Mouse (Mus musculus): ENCODE measurements at regions not wholly inside any gene's neighbourhood (a gene's known extent, or its start where the extent isn't known, plus 50 kb on each side); places are given as distances from the start of the nearest gene placed in this dataset.

DNA sequence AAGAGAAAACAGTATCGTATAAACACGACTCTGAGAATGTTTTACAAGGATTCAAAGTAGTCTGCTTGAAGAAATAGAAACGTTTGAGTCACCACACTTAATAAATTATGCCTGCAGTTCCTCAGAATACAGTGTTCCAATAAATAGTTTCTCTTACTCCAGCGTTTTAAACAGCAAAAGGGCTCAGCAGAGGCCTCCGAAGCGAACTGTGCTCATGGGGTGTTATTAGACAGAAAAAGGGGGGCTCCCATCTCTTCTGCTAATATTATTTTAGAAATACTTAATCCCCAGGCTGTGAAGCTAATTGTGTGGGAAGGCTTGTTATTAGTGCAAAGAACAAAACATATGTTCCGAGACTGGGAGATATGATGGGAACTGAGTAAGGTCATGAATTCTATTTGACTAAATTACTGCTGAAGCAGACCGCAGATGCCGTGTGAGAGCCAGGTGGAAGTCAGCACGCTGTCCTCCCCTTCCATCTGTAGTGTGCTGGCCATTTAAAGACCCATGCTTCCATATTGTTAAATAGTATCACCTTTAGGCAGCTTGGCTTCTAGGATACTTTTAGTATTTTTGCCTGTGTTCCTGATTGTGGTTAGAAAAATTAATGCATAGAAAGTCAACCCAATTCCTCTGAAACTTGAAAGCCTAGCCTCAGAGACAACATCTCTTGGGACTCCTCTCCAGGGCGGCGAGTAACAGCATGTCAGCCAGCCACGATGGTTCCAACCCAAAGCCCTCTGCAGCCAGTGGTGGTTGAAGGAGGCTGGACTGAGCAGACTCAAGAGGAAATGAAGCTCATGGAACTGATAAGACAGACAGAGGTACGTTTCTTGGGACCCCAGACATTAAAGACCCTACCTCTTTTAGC is 309.4 kb upstream of the Mpped2 start:
- H3K36me3 ChIP-seq (ENCODE audit: control insufficient read depth, insufficient read depth, low read length, poor library complexity, severe bottlenecking): no peaks in the 10 kb centered on the region
- no peaks in the 10 kb centered on the region for H3K4me1 ChIP-seq (ENCODE audit: control insufficient read depth, insufficient read depth, low read length)
- no peaks in the 10 kb centered on the region; the same call in 1 of the 2 replicates for H3K27me3 ChIP-seq (ENCODE audit: control insufficient read depth, insufficient read depth, low read length, poor library complexity, severe bottlenecking)
- H3K4me3 ChIP-seq (ENCODE audit: low read depth, low read length): no peak overlapping the region
- TF ChIP-seq CTCF (IDR thresholded peaks at IDR 0.05; ENCODE audit: low read depth, low read length): no peak
- no peak for TF ChIP-seq POLR2A (IDR thresholded peaks at IDR 0.05; ENCODE audit: insufficient read depth, low read length)
- TF ChIP-seq EP300 (IDR thresholded peaks at IDR 0.05; ENCODE audit: insufficient read depth, low read depth, low read length): no peak
- H3K9me3 ChIP-seq (replicated peaks; ENCODE audit: control insufficient read depth, insufficient read depth, low read length, poor library complexity, severe bottlenecking): no peaks in the 10 kb centered on the region
- H3K9ac ChIP-seq (ENCODE audit: low read depth, poor library complexity, severe bottlenecking): no peak overlapping the region
- no peak overlapping the region for H3K27ac ChIP-seq (ENCODE audit: insufficient read depth, low read length)

DNA sequence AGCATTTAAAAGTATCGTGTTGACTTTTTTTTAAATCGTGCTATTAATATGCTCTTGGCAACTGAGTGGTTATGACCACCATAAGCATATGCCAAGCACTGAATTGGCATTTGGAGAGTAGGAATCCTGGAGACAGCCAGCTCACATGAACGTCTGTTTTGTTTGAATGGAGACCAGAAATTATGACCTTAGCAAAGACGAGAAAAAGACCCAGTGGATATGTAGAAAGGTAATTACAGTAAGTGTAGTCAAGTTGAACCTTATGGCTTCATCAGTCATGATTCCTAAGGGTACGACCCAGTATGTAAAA is 308.8 kb upstream of the Mpped2 start:
- Histone ChIP-seq H3K4me3 (ENCODE audit: low read depth, low read length) (no peak overlapping the region), H3K9ac (ENCODE audit: low read depth, poor library complexity, severe bottlenecking) (no peak overlapping the region), H3K36me3 (ENCODE audit: control insufficient read depth, insufficient read depth, low read length, poor library complexity, severe bottlenecking) (no peaks in the 10 kb centered on the region), H3K27me3 (ENCODE audit: control insufficient read depth, insufficient read depth, low read length, poor library complexity, severe bottlenecking) (no peaks in the 10 kb centered on the region; the same call in 1 of the 2 replicates), H3K27ac (ENCODE audit: insufficient read depth, low read length) (no peak overlapping the region), H3K4me1 (ENCODE audit: control insufficient read depth, insufficient read depth, low read length) (no peaks in the 10 kb centered on the region), H3K9me3 (replicated peaks; ENCODE audit: control insufficient read depth, insufficient read depth, low read length, poor library complexity, severe bottlenecking) (no peaks in the 10 kb centered on the region)
- no peak for TF ChIP-seq EP300 (IDR thresholded peaks at IDR 0.05; ENCODE audit: insufficient read depth, low read depth, low read length)
- TF ChIP-seq CTCF (IDR thresholded peaks at IDR 0.05; ENCODE audit: low read depth, low read length): no peak
- no peak for TF ChIP-seq POLR2A (IDR thresholded peaks at IDR 0.05; ENCODE audit: insufficient read depth, low read length)

DNA sequence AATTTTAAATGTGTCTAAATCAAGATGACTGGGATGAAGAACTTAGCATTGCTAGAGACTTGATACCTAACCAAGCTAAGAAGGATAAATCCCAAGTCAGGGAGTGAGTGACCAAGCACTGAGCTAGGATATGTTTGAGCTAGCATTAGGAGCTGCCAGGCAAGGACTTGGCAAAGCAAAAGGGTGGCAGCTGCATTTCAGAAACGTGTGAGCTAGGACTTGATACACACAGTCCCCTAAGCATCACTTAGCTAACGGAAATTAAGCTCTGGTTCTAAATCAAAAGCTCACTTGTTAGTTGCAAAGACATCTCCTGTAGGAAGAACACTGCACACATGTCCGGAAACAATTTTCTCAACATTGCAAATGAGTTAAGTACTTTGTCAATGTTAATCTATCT is 308.2 kb upstream of the Mpped2 start:
- Histone ChIP-seq H3K27me3 (ENCODE audit: control insufficient read depth, insufficient read depth, low read length, poor library complexity, severe bottlenecking) (no peaks in the 10 kb centered on the region), H3K4me1 (ENCODE audit: control insufficient read depth, insufficient read depth, low read length) (no peaks in the 10 kb centered on the region), H3K4me3 (ENCODE audit: low read depth, low read length) (no peak overlapping the region), H3K27ac (ENCODE audit: insufficient read depth, low read length) (no peak overlapping the region), H3K36me3 (ENCODE audit: control insufficient read depth, insufficient read depth, low read length, poor library complexity, severe bottlenecking) (no peaks in the 10 kb centered on the region), H3K9ac (ENCODE audit: low read depth, poor library complexity, severe bottlenecking) (no peak overlapping the region), H3K9me3 (replicated peaks; ENCODE audit: control insufficient read depth, insufficient read depth, low read length, poor library complexity, severe bottlenecking) (no peaks in the 10 kb centered on the region)
- TF ChIP-seq CTCF (IDR thresholded peaks at IDR 0.05; ENCODE audit: low read depth, low read length): no peak
- no peak for TF ChIP-seq POLR2A (IDR thresholded peaks at IDR 0.05; ENCODE audit: insufficient read depth, low read length)
- TF ChIP-seq EP300 (IDR thresholded peaks at IDR 0.05; ENCODE audit: insufficient read depth, low read depth, low read length): no peak

DNA sequence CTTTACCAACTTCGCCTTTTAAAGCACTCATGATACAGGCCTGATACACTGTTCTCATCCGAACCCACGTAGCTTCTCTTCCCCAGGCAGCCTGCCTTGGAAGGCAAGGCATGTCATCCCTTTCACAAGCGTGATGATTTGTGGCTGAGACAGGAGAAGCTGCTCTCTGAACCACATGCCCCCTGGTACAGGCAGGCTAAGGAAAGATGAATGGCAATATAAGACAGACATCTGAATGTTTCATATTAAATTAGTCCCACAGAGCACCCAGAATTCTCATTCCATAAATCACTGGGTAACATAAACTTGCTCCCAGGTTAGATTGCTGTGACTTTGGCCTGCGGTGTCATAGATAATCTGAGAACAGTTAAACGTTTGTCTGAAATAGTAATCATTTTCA is 280.9 kb upstream of the Mpped2 start:
- Histone ChIP-seq H3K27ac (ENCODE audit: insufficient read depth, low read length) (no peak overlapping the region), H3K36me3 (ENCODE audit: control insufficient read depth, insufficient read depth, low read length, poor library complexity, severe bottlenecking) (no peaks in the 10 kb centered on the region)
- TF ChIP-seq CTCF (IDR thresholded peaks at IDR 0.05; ENCODE audit: low read depth, low read length) (no peak), EP300 (IDR thresholded peaks at IDR 0.05; ENCODE audit: insufficient read depth, low read depth, low read length) (no peak), POLR2A (IDR thresholded peaks at IDR 0.05; ENCODE audit: insufficient read depth, low read length) (no peak)

DNA sequence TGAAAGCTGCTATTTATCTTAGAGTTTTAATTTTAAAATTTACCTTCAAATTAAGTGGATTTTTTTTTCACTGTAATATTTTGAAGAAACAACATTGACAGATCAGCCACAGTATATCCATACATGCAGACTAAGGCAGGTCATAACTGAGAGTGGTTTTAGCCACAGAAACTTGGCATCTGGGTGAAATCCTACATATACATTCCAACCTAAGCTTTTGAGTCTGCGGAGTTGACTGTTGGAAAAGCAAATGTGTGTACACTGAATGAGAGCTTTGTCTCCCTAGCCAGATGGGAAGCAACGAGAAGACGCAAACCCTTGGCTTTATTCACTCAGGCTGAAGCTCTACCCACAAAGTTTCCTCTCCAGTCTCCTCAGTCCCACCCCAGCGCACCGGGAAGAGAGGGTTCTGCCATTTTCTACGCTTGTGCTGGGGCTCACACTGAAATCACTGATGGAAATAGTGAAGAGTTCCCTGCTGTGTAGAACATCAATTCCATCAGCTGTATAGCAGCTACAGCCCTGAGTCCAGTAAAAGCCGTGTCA is 277.5 kb upstream of the Mpped2 start:
- TF ChIP-seq EP300 (IDR thresholded peaks at IDR 0.05; ENCODE audit: insufficient read depth, low read depth, low read length): no peak
- TF ChIP-seq CTCF (IDR thresholded peaks at IDR 0.05; ENCODE audit: low read depth, low read length): no peak
- no peak for TF ChIP-seq POLR2A (IDR thresholded peaks at IDR 0.05; ENCODE audit: insufficient read depth, low read length)
- Histone ChIP-seq H3K4me3 (ENCODE audit: low read depth, low read length) (no peak overlapping the region), H3K9ac (ENCODE audit: low read depth, poor library complexity, severe bottlenecking) (no peak overlapping the region), H3K27ac (ENCODE audit: insufficient read depth, low read length) (no peak overlapping the region), H3K4me1 (ENCODE audit: control insufficient read depth, insufficient read depth, low read length) (no peaks in the 10 kb centered on the region), H3K36me3 (ENCODE audit: control insufficient read depth, insufficient read depth, low read length, poor library complexity, severe bottlenecking) (no peaks in the 10 kb centered on the region), H3K9me3 (replicated peaks; ENCODE audit: control insufficient read depth, insufficient read depth, low read length, poor library complexity, severe bottlenecking) (no peaks in the 10 kb centered on the region), H3K27me3 (ENCODE audit: control insufficient read depth, insufficient read depth, low read length, poor library complexity, severe bottlenecking) (no peaks in the 10 kb centered on the region)

More for the DNA sequence above, 280.9 kb upstream of the Mpped2 start:
- no peaks in the 10 kb centered on the region for H3K4me1 ChIP-seq (ENCODE audit: control insufficient read depth, insufficient read depth, low read length)
- no peaks in the 10 kb centered on the region for H3K27me3 ChIP-seq (ENCODE audit: control insufficient read depth, insufficient read depth, low read length, poor library complexity, severe bottlenecking)
- no peak overlapping the region for H3K4me3 ChIP-seq (ENCODE audit: low read depth, low read length)
- no peak overlapping the region for H3K9ac ChIP-seq (ENCODE audit: low read depth, poor library complexity, severe bottlenecking)
- no peaks in the 10 kb centered on the region for H3K9me3 ChIP-seq (replicated peaks; ENCODE audit: control insufficient read depth, insufficient read depth, low read length, poor library complexity, severe bottlenecking)

DNA sequence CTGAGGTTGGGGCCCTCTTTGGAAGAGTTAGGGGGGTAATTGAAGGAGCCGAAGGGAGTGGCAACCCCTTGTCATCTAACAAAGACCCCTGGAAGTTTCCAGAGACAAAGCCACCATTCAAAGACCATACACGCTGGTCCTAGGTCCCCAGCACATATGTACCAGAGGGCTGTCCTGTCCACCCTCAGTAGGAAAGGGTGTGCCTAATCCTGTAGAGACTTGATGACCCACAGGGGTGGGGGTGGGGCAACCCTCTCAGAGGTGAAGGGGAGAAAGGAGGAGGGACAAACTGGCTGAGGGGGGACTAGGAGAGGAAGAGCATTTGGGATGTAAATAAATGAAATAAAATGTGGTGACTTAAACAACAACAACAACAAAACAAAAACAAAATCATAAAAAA is 274.9 kb upstream of the Mpped2 start:
- no peaks in the 10 kb centered on the region for H3K27me3 ChIP-seq (ENCODE audit: control insufficient read depth, insufficient read depth, low read length, poor library complexity, severe bottlenecking)
- H3K4me1 ChIP-seq (ENCODE audit: control insufficient read depth, insufficient read depth, low read length): no peaks in the 10 kb centered on the region

More for the DNA sequence above, 274.9 kb upstream of the Mpped2 start:
- no peaks in the 10 kb centered on the region for H3K36me3 ChIP-seq (ENCODE audit: control insufficient read depth, insufficient read depth, low read length, poor library complexity, severe bottlenecking)
- H3K4me3 ChIP-seq (ENCODE audit: low read depth, low read length): no peak overlapping the region
- no peaks in the 10 kb centered on the region for H3K9me3 ChIP-seq (replicated peaks; ENCODE audit: control insufficient read depth, insufficient read depth, low read length, poor library complexity, severe bottlenecking)
- H3K9ac ChIP-seq (ENCODE audit: low read depth, poor library complexity, severe bottlenecking): no peak overlapping the region
- H3K27ac ChIP-seq (ENCODE audit: insufficient read depth, low read length): no peak overlapping the region
- TF ChIP-seq POLR2A (IDR thresholded peaks at IDR 0.05; ENCODE audit: insufficient read depth, low read length) (no peak), CTCF (IDR thresholded peaks at IDR 0.05; ENCODE audit: low read depth, low read length) (no peak), EP300 (IDR thresholded peaks at IDR 0.05; ENCODE audit: insufficient read depth, low read depth, low read length) (no peak)
